Comparison of ENCODE assay signal across 14 mouse cellular contexts in genomic region chr12:116600054-116600453, GRCm38 (mm10).
DNase-seq lines count a peak whose midpoint lies in the region; ATAC-seq lines count a peak whose summit lies in the region.
"Had no signal": no experiment of that assay in that cellular context is flagged by ENCODE, and none has a peak within 500 bp of the region (broad histone marks: within the 10 kb centered on the region; RNA-seq: fewer than 3 reads in every experiment).

No protein-coding gene starts in this region.

- ATAC-seq in forebrain, embryonic 11.5 days (replicated peaks; ENCODE audit: low FRiP score), result 0 out of 2 replicates have a peak, but pooled peaks have one; percentile 19
- peak; percentile 15; the same call in 1 of the 2 replicates for ATAC-seq in midbrain, embryonic 11.5 days (ENCODE audit: low FRiP score)
- peak; percentile 71 for ATAC-seq in neural tube, embryonic 14.5 days (ENCODE audit: low read depth)
- ATAC-seq: intestine, embryonic 16.5 days had no signal

- H3K4me3 ChIP-seq in forebrain, embryonic 11.5 days (ENCODE audit: low read depth, low read length), result no peak overlapping the region
- H3K4me3 ChIP-seq in forebrain, embryonic 10.5 days, result no peak overlapping the region
- no peak overlapping the region for H3K4me3 ChIP-seq in hindbrain, embryonic 10.5 days
- no peak overlapping the region for H3K4me3 ChIP-seq in midbrain, embryonic 11.5 days (ENCODE audit: low read depth, low read length)
- H3K4me3 ChIP-seq in neural tube, embryonic 14.5 days (ENCODE audit: low read depth, low read length), result no peak overlapping the region
- H3K4me3 ChIP-seq: lung, embryonic 15.5 days had no signal

- no peak for DNase-seq in forebrain, embryonic 11.5 days (ENCODE audit: low spot score)
- DNase-seq in forebrain, embryonic 10.5 days (ENCODE audit: extremely low spot score, low spot score), result no peak
- no peak for DNase-seq in hindbrain, embryonic 10.5 days (ENCODE audit: low spot score)
- DNase-seq in midbrain, embryonic 11.5 days (ENCODE audit: low spot score, missing footprints), result no peak
- DNase-seq in adrenal gland, adult 18-20 months (ENCODE audit: low spot score in 2 of 2), result no peak
- DNase-seq in gastrocnemius, adult 8-10 months (ENCODE audit: low spot score in 2 of 2), result no peak
- DNase-seq in layer of hippocampus, adult 8-10 months (ENCODE audit: low spot score in 2 of 2), result no peak
- DNase-seq: adrenal gland, postnatal 36 days; heart, postnatal 10 days; thymus, postnatal 14 days had no signal

- H3K9ac ChIP-seq in forebrain, embryonic 11.5 days (ENCODE audit: low read length), result no peak overlapping the region
- H3K9ac ChIP-seq in midbrain, embryonic 11.5 days (ENCODE audit: low read length), result no peak overlapping the region
- H3K9ac ChIP-seq in neural tube, embryonic 14.5 days (replicated peaks; ENCODE audit: low read depth, low read length), result no peak overlapping the region
- H3K9ac ChIP-seq: lung, embryonic 15.5 days had no signal

- H3K4me1 ChIP-seq in forebrain, embryonic 11.5 days (replicated peaks; ENCODE audit: control insufficient read depth, insufficient read depth, low read length), result peaks cover 4% of the 10 kb centered on the region; the same call in 1 of the 2 replicates
- peaks cover 14% of the 10 kb centered on the region for H3K4me1 ChIP-seq in forebrain, embryonic 10.5 days
- peaks cover 29% of the 10 kb centered on the region for H3K4me1 ChIP-seq in hindbrain, embryonic 10.5 days (replicated peaks)
- peaks cover 17% of the 10 kb centered on the region for H3K4me1 ChIP-seq in midbrain, embryonic 11.5 days (ENCODE audit: control insufficient read depth, insufficient read depth, low read length)
- peaks cover 23% of the 10 kb centered on the region for H3K4me1 ChIP-seq in neural tube, embryonic 14.5 days (ENCODE audit: control insufficient read depth, insufficient read depth, low read length)
- H3K4me1 ChIP-seq: lung, embryonic 15.5 days had no signal

- H3K36me3 ChIP-seq in forebrain, embryonic 11.5 days (ENCODE audit: control insufficient read depth, insufficient read depth, low read length), result no peaks in the 10 kb centered on the region
- H3K36me3 ChIP-seq in forebrain, embryonic 10.5 days (replicated peaks), result no peaks in the 10 kb centered on the region
- H3K36me3 ChIP-seq in hindbrain, embryonic 10.5 days, result no peaks in the 10 kb centered on the region
- no peaks in the 10 kb centered on the region for H3K36me3 ChIP-seq in midbrain, embryonic 11.5 days (ENCODE audit: control insufficient read depth, insufficient read depth, low read length)
- no peaks in the 10 kb centered on the region for H3K36me3 ChIP-seq in neural tube, embryonic 14.5 days (ENCODE audit: control insufficient read depth, insufficient read depth, low read length)
- H3K36me3 ChIP-seq: lung, embryonic 15.5 days had no signal

- H3K27ac ChIP-seq in forebrain, embryonic 11.5 days (ENCODE audit: low read depth, low read length), result no peak overlapping the region
- H3K27ac ChIP-seq in forebrain, embryonic 10.5 days, result no peak overlapping the region
- H3K27ac ChIP-seq in hindbrain, embryonic 10.5 days, result 0 out of 2 replicates have a peak overlapping the region, but pooled peaks have one; percentile 59
- no peak overlapping the region for H3K27ac ChIP-seq in midbrain, embryonic 11.5 days (ENCODE audit: low read depth, low read length)
- H3K27ac ChIP-seq in neural tube, embryonic 14.5 days (ENCODE audit: low read depth, low read length), result peak overlapping the region; percentile 74
- H3K27ac ChIP-seq: lung, embryonic 15.5 days had no signal

- 81% methylated on average over 6 of the region's 6 CpGs for WGBS in forebrain, embryonic 11.5 days
- 92% methylated on average over 6 of the region's 6 CpGs for WGBS in forebrain, embryonic 10.5 days
- WGBS in hindbrain, embryonic 10.5 days, result 74% methylated on average over 6 of the region's 6 CpGs
- 71% methylated on average over 6 of the region's 6 CpGs for WGBS in midbrain, embryonic 11.5 days
- WGBS in neural tube, embryonic 14.5 days, result 32% methylated on average over 6 of the region's 6 CpGs

- no peaks in the 10 kb centered on the region for H3K27me3 ChIP-seq in forebrain, embryonic 11.5 days (ENCODE audit: control insufficient read depth, insufficient read depth, low read length)
- H3K27me3 ChIP-seq in forebrain, embryonic 10.5 days (ENCODE audit: poor library complexity, severe bottlenecking), result no peaks in the 10 kb centered on the region
- H3K27me3 ChIP-seq in hindbrain, embryonic 10.5 days (ENCODE audit: insufficient read depth, poor library complexity, severe bottlenecking), result no peaks in the 10 kb centered on the region
- no peaks in the 10 kb centered on the region for H3K27me3 ChIP-seq in midbrain, embryonic 11.5 days (ENCODE audit: control insufficient read depth, insufficient read depth, low read length)
- H3K27me3 ChIP-seq in neural tube, embryonic 14.5 days (ENCODE audit: control insufficient read depth, insufficient read depth, low read length), result no peaks in the 10 kb centered on the region
- H3K27me3 ChIP-seq: lung, embryonic 15.5 days had no signal

- H3K9me3 ChIP-seq in forebrain, embryonic 11.5 days (ENCODE audit: control insufficient read depth, low read length), result no peaks in the 10 kb centered on the region
- no peaks in the 10 kb centered on the region for H3K9me3 ChIP-seq in forebrain, embryonic 10.5 days
- H3K9me3 ChIP-seq in hindbrain, embryonic 10.5 days, result no peaks in the 10 kb centered on the region
- no peaks in the 10 kb centered on the region for H3K9me3 ChIP-seq in midbrain, embryonic 11.5 days (ENCODE audit: control insufficient read depth, low read length)
- no peaks in the 10 kb centered on the region for H3K9me3 ChIP-seq in neural tube, embryonic 14.5 days (ENCODE audit: control insufficient read depth, low read length)
- H3K9me3 ChIP-seq: lung, embryonic 15.5 days had no signal

- no peak overlapping the region for H3K4me2 ChIP-seq in forebrain, embryonic 11.5 days (ENCODE audit: low read depth, low read length, severe bottlenecking)
- H3K4me2 ChIP-seq in midbrain, embryonic 11.5 days, result no peak overlapping the region
- H3K4me2 ChIP-seq in neural tube, embryonic 14.5 days (ENCODE audit: low read depth, low read length), result no peak overlapping the region
- H3K4me2 ChIP-seq: liver, embryonic 11.5 days; lung, embryonic 15.5 days had no signal

Comparison
In these comparisons a context has a peak if more than half of its experiments do, and no peak if none do; other contexts are left out.
1. ATAC-seq: peak in every context shown above with its lines; median percentile 71 in neural tube, embryonic 14.5 days; 19 in forebrain, embryonic 11.5 days; 15 in midbrain, embryonic 11.5 days.
2. H3K27ac ChIP-seq: peak in hindbrain, embryonic 10.5 days (single experiment) and neural tube, embryonic 14.5 days (single experiment); none in forebrain, embryonic 11.5 days (single experiment), forebrain, embryonic 10.5 days (single experiment) and midbrain, embryonic 11.5 days (single experiment).